Mouse (Mus musculus) heart, postnatal 0 days (tissue): ENCODE measurements around the gene Tmem174. TPM values are rescaled to one million over a fixed set of nuclear protein-coding genes. Genes with fewer than 3 reads are reported as not detected.

ENCODE experiments used
- ATAC-seq: fragments of 200-750 bp; cut with Nextera tagmentation; 2 replicates; pipeline ENCODE4 v1.8.0; 2017; ENCODE audit warnings: low read depth, moderate number of reproducible peaks, moderate library complexity; ENCODE audit not compliant: insufficient read depth
- DNase-seq: peaks from one replicate; pipeline ENCODE4 v3.0.0-alpha.2; 2016; ENCODE audit warnings: low spot score
- H3K27ac ChIP-seq: fragments of 300-500 bp; sonication (generic); 2 replicates; pipeline ENCODE4 v1.5.1; 2014; ENCODE audit warnings: low read depth, mild to moderate bottlenecking
- H3K27me3 ChIP-seq: fragments of 300-500 bp; sonication (generic); 2 replicates; pipeline ENCODE4 v1.6.1; 2014; ENCODE audit warnings: low read length, mixed read lengths; ENCODE audit not compliant: control insufficient read depth, insufficient read depth
- H3K36me3 ChIP-seq: fragments of 300-500 bp; sonication (generic); replicated peaks from 2 replicates; pipeline ENCODE4 v1.6.1; 2014; ENCODE audit warnings: low read length, mixed read lengths; ENCODE audit not compliant: control insufficient read depth, insufficient read depth
- H3K4me1 ChIP-seq: fragments of 300-500 bp; sonication (generic); 2 replicates; pipeline ENCODE4 v1.6.1; 2014; ENCODE audit warnings: antibody characterized with exemption; ENCODE audit not compliant: control insufficient read depth, insufficient read depth
- H3K4me2 ChIP-seq: fragments of 300-500 bp; sonication (generic); 2 replicates; pipeline ENCODE4 v1.6.1; 2014; ENCODE audit warnings: low read depth, mild to moderate bottlenecking, low read length, moderate library complexity
- H3K4me3 ChIP-seq: fragments of 300-500 bp; sonication (generic); 2 replicates; pipeline ENCODE4 v1.5.1; 2014; ENCODE audit warnings: low read depth, low read length
- H3K9ac ChIP-seq: fragments of 300-500 bp; sonication (generic); replicated peaks from 2 replicates; pipeline ENCODE4 v1.6.1; 2014; ENCODE audit warnings: low read depth, low read length, mixed read lengths
- H3K9me3 ChIP-seq: fragments of 300-500 bp; sonication (generic); replicated peaks from 2 replicates; pipeline ENCODE4 v1.6.1; 2016; ENCODE audit warnings: low read length; ENCODE audit not compliant: control insufficient read depth
- CTCF ChIP-seq: IDR thresholded peaks from 2 replicates; pipeline ENCODE4 v1.5.1; 2016; ENCODE audit warnings: antibody characterized with exemption, control low read depth, low read depth
- EP300 ChIP-seq: IDR thresholded peaks from 2 replicates; pipeline ENCODE4 v1.6.1; 2016; ENCODE audit warnings: antibody characterized with exemption, low read depth
- WGBS: fragments of 180-500 bp; shearing (Covaris S2); extraction: QIAGEN DNeasy Blood & Tissue Kit; methylation state at CpG from one replicate; pipeline ENCODE4 v1.1.7; 2014; 5-methylcytosine and 5-hydroxymethylcytosine counted together
- polyA plus RNA-seq: library from polyadenylated mRNA; unstranded; fragments of >200 nt; fragmentation: Nextera tagmentation; extraction: Ambion mirVana; gene quantifications from 2 replicates; pipeline ENCODE4 v1.2.1, GENCODE M21; 2015
- total RNA-seq: library from RNA; depleted of rRNA; stranded (reverse); fragments of >200 nt; gene quantifications from 2 replicates; pipeline ENCODE4 v1.2.3, GENCODE M21; 2014; ENCODE audit warnings: low replicate concordance

Gene Tmem174
- total and polyA plus RNA-seq, 2 experiments from 2014 or later = not detected

- no peak for ATAC-seq
- H3K9ac ChIP-seq = no peak overlapping the region
- no peaks in the 10 kb centered on the region for H3K36me3 ChIP-seq
- no peaks in the 10 kb centered on the region for H3K9me3 ChIP-seq
- no peaks in the 10 kb centered on the region for H3K27me3 ChIP-seq
- no peak overlapping the region for H3K4me2 ChIP-seq
- no peak overlapping the region for H3K4me3 ChIP-seq
- DNase-seq = no peak
- WGBS = 75% methylated on average over 20 of the region's 20 CpGs
- no peaks in the 10 kb centered on the region for H3K4me1 ChIP-seq
- H3K27ac ChIP-seq = no peak overlapping the region
- TF ChIP-seq CTCF (no peak), EP300 (no peak)
These were observed 10.5 kb downstream of the Tmem174 start for GRCm38 (mm10) chr13:98626736-98627135.

- Histone ChIP-seq H3K4me3 (no peak overlapping the region), H3K4me2 (no peak overlapping the region), H3K36me3 (no peaks in the 10 kb centered on the region), H3K4me1 (no peaks in the 10 kb centered on the region), H3K27me3 (no peaks in the 10 kb centered on the region), H3K9me3 (no peaks in the 10 kb centered on the region), H3K27ac (no peak overlapping the region), H3K9ac (no peak overlapping the region)
- DNase-seq (no peak), ATAC-seq (no peak)
- 84% methylated on average over 10 of the region's 10 CpGs for WGBS
- TF ChIP-seq CTCF (no peak), EP300 (no peak)
These were observed 12.7 kb downstream of the Tmem174 start for GRCm38 (mm10) chr13:98624506-98624905.

DNA sequence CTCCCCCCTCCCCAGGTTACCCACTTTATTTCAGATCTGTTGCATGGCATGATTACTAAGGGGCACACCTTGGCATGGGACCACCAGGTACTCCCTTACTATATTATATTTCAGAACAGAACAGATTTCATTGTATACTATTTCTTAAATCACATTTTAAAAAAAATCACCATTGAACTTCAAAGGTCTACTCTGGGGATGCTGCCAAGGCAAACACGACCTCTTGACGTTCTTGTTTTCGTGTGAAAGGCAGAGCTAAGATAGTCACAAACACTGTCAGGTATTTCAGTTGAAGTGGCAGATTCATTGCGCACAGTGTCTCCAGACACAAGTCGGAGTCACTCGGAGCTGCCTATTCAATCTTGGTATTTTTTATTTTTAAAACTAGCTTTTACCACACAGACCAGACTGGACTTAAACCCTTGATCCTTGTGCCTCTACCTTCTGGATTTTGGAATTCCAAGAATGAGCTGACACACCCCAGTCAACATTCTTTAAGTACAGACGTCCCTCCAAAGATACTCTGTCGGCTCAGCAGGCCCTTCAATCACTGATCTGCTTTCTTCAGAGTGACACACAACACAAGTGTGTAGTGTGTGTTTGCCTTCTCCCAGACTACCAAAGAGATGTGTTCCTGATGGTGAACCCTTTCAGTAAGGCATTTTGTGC lies 14.2 kb downstream of the Tmem174 start:
- no peak overlapping the region for H3K4me3 ChIP-seq
- 32% methylated on average over 8 of the region's 8 CpGs for WGBS
- no peak for TF ChIP-seq EP300
- H3K4me1 ChIP-seq = no peaks in the 10 kb centered on the region
- no peak for ATAC-seq
- H3K9ac ChIP-seq = no peak overlapping the region
- no peaks in the 10 kb centered on the region for H3K9me3 ChIP-seq
- DNase-seq = no peak
- no peaks in the 10 kb centered on the region for H3K27me3 ChIP-seq
- no peaks in the 10 kb centered on the region for H3K36me3 ChIP-seq
- no peak overlapping the region for H3K4me2 ChIP-seq
- no peak overlapping the region for H3K27ac ChIP-seq

GRCm38 (mm10) chr13:98617429-98618067 lies 19.7 kb downstream of the Tmem174 start:
- Histone ChIP-seq H3K9ac (no peak overlapping the region), H3K36me3 (no peaks in the 10 kb centered on the region), H3K4me2 (no peak overlapping the region), H3K27ac (no peak overlapping the region), H3K9me3 (no peaks in the 10 kb centered on the region; the same call in 1 of the 2 replicates), H3K4me3 (no peak overlapping the region), H3K27me3 (no peaks in the 10 kb centered on the region), H3K4me1 (no peaks in the 10 kb centered on the region)
- WGBS = 65% methylated on average over 17 of the region's 17 CpGs
- ATAC-seq = no peak
- DNase-seq = no peak
- no peak for TF ChIP-seq CTCF
- TF ChIP-seq EP300 = no peak

GRCm38 (mm10) chr13:98607885-98608477 lies 29.2 kb downstream of the Tmem174 start:
- ATAC-seq (no peak), DNase-seq (no peak)
- no peak overlapping the region for H3K4me3 ChIP-seq
- H3K36me3 ChIP-seq = no peaks in the 10 kb centered on the region
- 0 out of 2 replicates have a peak, but pooled peaks cover 4% of the 10 kb centered on the region for H3K9me3 ChIP-seq
- WGBS = 58% methylated on average over 9 of the region's 9 CpGs
- H3K4me1 ChIP-seq = no peaks in the 10 kb centered on the region
- H3K27ac ChIP-seq = no peak overlapping the region
- TF ChIP-seq EP300 (no peak), CTCF (no peak)
- H3K9ac ChIP-seq = no peak overlapping the region
- H3K4me2 ChIP-seq = no peak overlapping the region
- H3K27me3 ChIP-seq = no peaks in the 10 kb centered on the region
